Mouse (Mus musculus): ENCODE data around the gene Vkorc1l1.
"Not testable (repeated sequence)": the region's sequence is repeated elsewhere in the genome, so short reads cannot be mapped to it uniquely, and the experiment has no call there.

The Vkorc1l1 gene

GRCm38 (mm10) chr5:129941495-129942045 is at the start of gene Vkorc1l1:
TSS of gene Vkorc1l1 (plus strand) at chr5:129941970.
- DNase-seq (ENCODE audit: extremely low spot score, low spot score) = peak; percentile 98

- peak; percentile 85 for DNase-seq (ENCODE audit: extremely low spot score, low spot score)
Observed at GRCm38 (mm10) chr5:129895198-129896088, 46.3 kb upstream of the Vkorc1l1 start, which contains the start of gene Zbed5. TSS of gene Zbed5 (plus strand) at chr5:129895723.

GRCm38 (mm10) chr5:129898449-129898848 is 43.3 kb upstream of the Vkorc1l1 start, which contains the start of gene Phkg1:
TSS of gene Phkg1 (minus strand) at chr5:129898549.
- no peak for DNase-seq (ENCODE audit: extremely low spot score, low spot score)

GRCm38 (mm10) chr5:129907775-129908174 is 34.0 kb upstream of the Vkorc1l1 start:
- no peak for DNase-seq (ENCODE audit: extremely low spot score, low spot score)

- DNase-seq (ENCODE audit: extremely low spot score, low spot score) = peak; percentile 97
Observed at GRCm38 (mm10) chr5:129908242-129908965, 33.4 kb upstream of the Vkorc1l1 start, which contains the start of gene Nupr1l. TSS of gene Nupr1l (plus strand) at chr5:129908540.

- no peak for DNase-seq (ENCODE audit: extremely low spot score, low spot score)
Observed at GRCm38 (mm10) chr5:129909147-129909546, 32.6 kb upstream of the Vkorc1l1 start.

- no peak for DNase-seq (ENCODE audit: extremely low spot score, low spot score)
Observed at GRCm38 (mm10) chr5:129909591-129909990, 32.2 kb upstream of the Vkorc1l1 start.

- peak; percentile 21 for DNase-seq (ENCODE audit: extremely low spot score, low spot score)
Observed at GRCm38 (mm10) chr5:129914024-129914423, 27.7 kb upstream of the Vkorc1l1 start.

GRCm38 (mm10) chr5:129915491-129915890 is 26.3 kb upstream of the Vkorc1l1 start:
- not testable (repeated sequence) for DNase-seq (ENCODE audit: extremely low spot score, low spot score)

GRCm38 (mm10) chr5:129918065-129918651 is 23.6 kb upstream of the Vkorc1l1 start:
- DNase-seq (ENCODE audit: extremely low spot score, low spot score) = no peak

GRCm38 (mm10) chr5:129918752-129919151 is 23.0 kb upstream of the Vkorc1l1 start:
- DNase-seq (ENCODE audit: extremely low spot score, low spot score) = no peak

- no peak for DNase-seq (ENCODE audit: extremely low spot score, low spot score)
Observed at GRCm38 (mm10) chr5:129919320-129919719, 22.4 kb upstream of the Vkorc1l1 start.

GRCm38 (mm10) chr5:129921972-129922371 is 19.8 kb upstream of the Vkorc1l1 start:
- no peak for DNase-seq (ENCODE audit: extremely low spot score, low spot score)

- no peak for DNase-seq (ENCODE audit: extremely low spot score, low spot score)
Observed at GRCm38 (mm10) chr5:129924820-129925452, 16.8 kb upstream of the Vkorc1l1 start.

- DNase-seq (ENCODE audit: extremely low spot score, low spot score) = no peak
Observed at GRCm38 (mm10) chr5:129925933-129926332, 15.8 kb upstream of the Vkorc1l1 start.

GRCm38 (mm10) chr5:129929924-129930855 is 11.6 kb upstream of the Vkorc1l1 start:
- DNase-seq (ENCODE audit: extremely low spot score, low spot score) = no peak

- DNase-seq (ENCODE audit: extremely low spot score, low spot score) = no peak
Observed at GRCm38 (mm10) chr5:129936941-129937340, 4.8 kb upstream of the Vkorc1l1 start.

- DNase-seq (ENCODE audit: extremely low spot score, low spot score) = no peak
Observed at GRCm38 (mm10) chr5:129940281-129940680, 1.5 kb upstream of the Vkorc1l1 start.

GRCm38 (mm10) chr5:129940736-129941494 is 855 bp upstream of the Vkorc1l1 start:
- DNase-seq (ENCODE audit: extremely low spot score, low spot score) = no peak
